Mouse (Mus musculus): ENCODE data around the gene Btg3. TPM values are rescaled to one million over a fixed set of nuclear protein-coding genes. Genes with fewer than 3 reads are reported as not detected.
"Not testable (repeated sequence)": the region's sequence is repeated elsewhere in the genome, so short reads cannot be mapped to it uniquely, and the experiment has no call there.

Btg3 gene
- polyA plus RNA-seq, 1 experiment = 3.6 TPM

- no peak for TF ChIP-seq CTCF (conservative IDR thresholded peaks at IDR 0.05; ENCODE audit: insufficient read depth, insufficient read length, low read depth, low read length)
- no peak overlapping the region for H3K27ac ChIP-seq (ENCODE audit: insufficient read depth, low read depth, low read length)
- 57% methylated on average over 10 of the region's 10 CpGs for WGBS
- H3K4me3 ChIP-seq (ENCODE audit: insufficient read depth, low read depth, low read length) = 0 out of 2 replicates have a peak overlapping the region, but pooled peaks have one; percentile 4
- H3K36me3 ChIP-seq (ENCODE audit: control insufficient read depth, insufficient read depth, low read length) = no peaks in the 10 kb centered on the region; the same call in 1 of the 2 replicates
- no peak for DNase-seq
- H3K4me1 ChIP-seq (ENCODE audit: control insufficient read depth, insufficient read depth, low read length) = no peaks in the 10 kb centered on the region; the same call in 1 of the 2 replicates
- H3K27me3 ChIP-seq (replicated peaks; ENCODE audit: control insufficient read depth, insufficient read depth, low read length) = no peaks in the 10 kb centered on the region
Observed at GRCm38 (mm10) chr16:78375222-78375621, 1.8 kb downstream of the Btg3 start.

GRCm38 (mm10) chr16:78373743-78374142, 3.2 kb downstream of the Btg3 start:
- Histone ChIP-seq H3K4me1 (ENCODE audit: control insufficient read depth, insufficient read depth, low read length) (no peaks in the 10 kb centered on the region; the same call in 1 of the 2 replicates), H3K4me3 (ENCODE audit: insufficient read depth, low read depth, low read length) (no peak overlapping the region), H3K27ac (ENCODE audit: insufficient read depth, low read depth, low read length) (no peak overlapping the region), H3K36me3 (ENCODE audit: control insufficient read depth, insufficient read depth, low read length) (no peaks in the 10 kb centered on the region; the same call in 1 of the 2 replicates), H3K27me3 (replicated peaks; ENCODE audit: control insufficient read depth, insufficient read depth, low read length) (no peaks in the 10 kb centered on the region)
- no peak for TF ChIP-seq POLR2A (IDR thresholded peaks at IDR 0.05; ENCODE audit: low read depth, low read length)
- TF ChIP-seq CTCF (conservative IDR thresholded peaks at IDR 0.05; ENCODE audit: insufficient read depth, insufficient read length, low read depth, low read length) = no peak
- DNase-seq = no peak
- WGBS = 66% methylated on average over 8 of the region's 8 CpGs

- H3K4me1 ChIP-seq (ENCODE audit: control insufficient read depth, insufficient read depth, low read length) = no peaks in the 10 kb centered on the region; the same call in 1 of the 2 replicates
- H3K36me3 ChIP-seq (ENCODE audit: control insufficient read depth, insufficient read depth, low read length) = no peaks in the 10 kb centered on the region; the same call in 1 of the 2 replicates
- no peak overlapping the region for H3K27ac ChIP-seq (ENCODE audit: insufficient read depth, low read depth, low read length)
- no peak overlapping the region for H3K4me3 ChIP-seq (ENCODE audit: insufficient read depth, low read depth, low read length)
- 83% methylated on average over 5 of the region's 5 CpGs for WGBS
- TF ChIP-seq CTCF (conservative IDR thresholded peaks at IDR 0.05; ENCODE audit: insufficient read depth, insufficient read length, low read depth, low read length) = no peak
- TF ChIP-seq POLR2A (IDR thresholded peaks at IDR 0.05; ENCODE audit: low read depth, low read length) = no peak
- H3K27me3 ChIP-seq (replicated peaks; ENCODE audit: control insufficient read depth, insufficient read depth, low read length) = no peaks in the 10 kb centered on the region
- no peak for DNase-seq
Observed at GRCm38 (mm10) chr16:78372786-78373185, 4.2 kb downstream of the Btg3 start.

- 54% methylated on average over 7 of the region's 7 CpGs for WGBS
- no peak for TF ChIP-seq CTCF (conservative IDR thresholded peaks at IDR 0.05; ENCODE audit: insufficient read depth, insufficient read length, low read depth, low read length)
- TF ChIP-seq POLR2A (IDR thresholded peaks at IDR 0.05; ENCODE audit: low read depth, low read length) = no peak
- no peak overlapping the region for H3K4me3 ChIP-seq (ENCODE audit: insufficient read depth, low read depth, low read length)
- peak; percentile 42 for DNase-seq
- H3K27ac ChIP-seq (ENCODE audit: insufficient read depth, low read depth, low read length) = no peak overlapping the region
- no peaks in the 10 kb centered on the region for H3K27me3 ChIP-seq (replicated peaks; ENCODE audit: control insufficient read depth, insufficient read depth, low read length)
- no peaks in the 10 kb centered on the region for H3K4me1 ChIP-seq (ENCODE audit: control insufficient read depth, insufficient read depth, low read length)
- no peaks in the 10 kb centered on the region; the same call in 1 of the 2 replicates for H3K36me3 ChIP-seq (ENCODE audit: control insufficient read depth, insufficient read depth, low read length)
Observed at GRCm38 (mm10) chr16:78371491-78372046, 5.4 kb downstream of the Btg3 start.

DNA sequence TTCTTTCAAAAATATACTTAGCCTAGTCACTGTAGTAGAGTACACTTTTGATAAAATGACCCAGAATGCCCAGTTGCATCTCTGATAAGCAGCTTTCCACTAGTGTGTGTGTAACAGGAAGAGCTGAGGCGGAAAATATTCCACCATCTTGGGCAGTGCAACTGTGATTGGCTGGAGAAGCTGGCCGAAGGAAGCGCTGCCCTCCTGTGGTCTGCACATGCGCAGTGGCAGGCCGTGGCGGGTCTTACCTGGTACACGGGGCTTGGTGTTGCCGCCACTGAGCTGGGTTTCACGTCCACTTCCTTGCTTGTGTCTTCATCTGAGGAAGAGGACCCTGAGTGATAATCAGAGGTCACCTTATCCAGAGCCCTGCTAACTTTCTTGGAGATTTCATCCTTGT, 12.4 kb downstream of the Btg3 start:
- not testable (repeated sequence) for DNase-seq; H3K4me1 ChIP-seq (ENCODE audit: control insufficient read depth, insufficient read depth, low read length); H3K27ac ChIP-seq (ENCODE audit: insufficient read depth, low read depth, low read length); H3K27me3 ChIP-seq (replicated peaks; ENCODE audit: control insufficient read depth, insufficient read depth, low read length); H3K36me3 ChIP-seq (ENCODE audit: control insufficient read depth, insufficient read depth, low read length); H3K4me3 ChIP-seq (ENCODE audit: insufficient read depth, low read depth, low read length)
- 92% methylated on average over 9 of the region's 9 CpGs for WGBS

DNA sequence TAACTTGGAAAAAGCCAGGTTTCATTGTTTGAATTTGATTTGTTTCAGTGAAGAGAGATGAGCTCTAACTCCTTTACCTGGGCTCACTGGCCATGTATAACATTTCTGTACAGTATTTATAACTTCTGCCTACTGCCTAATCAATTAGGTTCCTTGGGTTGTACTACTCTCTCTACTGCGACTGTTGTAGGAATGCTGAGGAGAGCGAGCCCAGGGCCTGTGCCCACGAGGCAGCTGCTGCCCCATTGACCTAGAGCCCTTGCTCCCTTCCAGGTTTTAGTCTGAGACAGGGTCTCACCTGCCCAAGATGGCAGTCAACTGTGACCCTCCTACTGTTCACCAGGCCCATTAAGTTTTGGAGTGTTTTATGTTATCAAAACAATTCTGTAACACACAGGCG, 15.5 kb downstream of the Btg3 start:
- no peak overlapping the region for H3K27ac ChIP-seq (ENCODE audit: insufficient read depth, low read depth, low read length)
- H3K36me3 ChIP-seq (ENCODE audit: control insufficient read depth, insufficient read depth, low read length) = peaks cover 3% of the 10 kb centered on the region; the same call in 1 of the 2 replicates
- no peak overlapping the region for H3K4me3 ChIP-seq (ENCODE audit: insufficient read depth, low read depth, low read length)
- DNase-seq = no peak
- H3K27me3 ChIP-seq (replicated peaks; ENCODE audit: control insufficient read depth, insufficient read depth, low read length) = no peaks in the 10 kb centered on the region
- 63% methylated on average over 4 of the region's 4 CpGs for WGBS
- TF ChIP-seq CTCF (conservative IDR thresholded peaks at IDR 0.05; ENCODE audit: insufficient read depth, insufficient read length, low read depth, low read length) (no peak), POLR2A (IDR thresholded peaks at IDR 0.05; ENCODE audit: low read depth, low read length) (no peak)
- no peaks in the 10 kb centered on the region for H3K4me1 ChIP-seq (ENCODE audit: control insufficient read depth, insufficient read depth, low read length)

- TF ChIP-seq POLR2A (IDR thresholded peaks at IDR 0.05; ENCODE audit: low read depth, low read length) = no peak
- peak; percentile 46 for TF ChIP-seq CTCF (conservative IDR thresholded peaks at IDR 0.05; ENCODE audit: insufficient read depth, insufficient read length, low read depth, low read length)
- Histone ChIP-seq H3K4me1 (ENCODE audit: control insufficient read depth, insufficient read depth, low read length) (no peaks in the 10 kb centered on the region), H3K36me3 (ENCODE audit: control insufficient read depth, insufficient read depth, low read length) (peaks cover 2% of the 10 kb centered on the region; the same call in 1 of the 2 replicates), H3K27me3 (replicated peaks; ENCODE audit: control insufficient read depth, insufficient read depth, low read length) (no peaks in the 10 kb centered on the region), H3K4me3 (ENCODE audit: insufficient read depth, low read depth, low read length) (no peak overlapping the region), H3K27ac (ENCODE audit: insufficient read depth, low read depth, low read length) (no peak overlapping the region)
- 91% methylated on average over 3 of the region's 3 CpGs for WGBS
- no peak for DNase-seq
Observed at GRCm38 (mm10) chr16:78357757-78358156, 19.2 kb downstream of the Btg3 start.
